Mouse (Mus musculus): ENCODE measurements around the gene Spink2. TPM values are rescaled to one million over a fixed set of nuclear protein-coding genes. Genes with fewer than 3 reads are reported as not detected.
"Not testable (repeated sequence)": the region's sequence is repeated elsewhere in the genome, so short reads cannot be mapped to it uniquely, and the experiment has no call there.

Spink2 gene
- total RNA-seq, 2 experiments from 2014 or later, result 0.81 to 0.96 TPM

- peak; percentile 43 for DNase-seq
These were observed 17.3 kb downstream of the Spink2 start for GRCm38 (mm10) chr5:77193951-77194350.

- no peak for DNase-seq
These were observed 18.0 kb downstream of the Spink2 start for GRCm38 (mm10) chr5:77193266-77193665.

- DNase-seq, result no peak
These were observed 19.6 kb downstream of the Spink2 start for GRCm38 (mm10) chr5:77191631-77192030.

GRCm38 (mm10) chr5:77191106-77191505, 20.2 kb downstream of the Spink2 start:
- DNase-seq, result no peak

GRCm38 (mm10) chr5:77188738-77189137, 22.5 kb downstream of the Spink2 start:
- no peak for DNase-seq

GRCm38 (mm10) chr5:77185351-77185750, 25.9 kb downstream of the Spink2 start:
- DNase-seq, result no peak

- not testable (repeated sequence) for DNase-seq
These were observed 27.4 kb downstream of the Spink2 start for GRCm38 (mm10) chr5:77183876-77184275.

- no peak for DNase-seq
These were observed 27.9 kb downstream of the Spink2 start for GRCm38 (mm10) chr5:77183338-77183737.

- peak; percentile 65 for DNase-seq
These were observed 29.8 kb downstream of the Spink2 start for GRCm38 (mm10) chr5:77181508-77181907.

- DNase-seq, result no peak
These were observed 32.3 kb downstream of the Spink2 start for GRCm38 (mm10) chr5:77178976-77179375.

GRCm38 (mm10) chr5:77178008-77178407, 33.3 kb downstream of the Spink2 start:
- peak; percentile 21 for DNase-seq

- no peak for DNase-seq
These were observed 36.5 kb downstream of the Spink2 start for GRCm38 (mm10) chr5:77174779-77175178.

- no peak for DNase-seq
These were observed 40.7 kb downstream of the Spink2 start for GRCm38 (mm10) chr5:77170593-77170992.

- peak; percentile 18 for DNase-seq
These were observed 43.8 kb downstream of the Spink2 start for GRCm38 (mm10) chr5:77167306-77167945.

GRCm38 (mm10) chr5:77165703-77166625, 45.3 kb downstream of the Spink2 start:
- DNase-seq, result no peak

GRCm38 (mm10) chr5:77163597-77163996, 47.7 kb downstream of the Spink2 start:
- DNase-seq, result no peak

- DNase-seq, result no peak
These were observed 48.7 kb downstream of the Spink2 start for GRCm38 (mm10) chr5:77162566-77162965.

GRCm38 (mm10) chr5:77157777-77158540, 53.3 kb downstream of the Spink2 start:
- peak; percentile 34 for DNase-seq

- no peak for DNase-seq
These were observed 54.3 kb downstream of the Spink2 start for GRCm38 (mm10) chr5:77156938-77157337.

GRCm38 (mm10) chr5:77155526-77155925, 55.7 kb downstream of the Spink2 start:
- no peak for DNase-seq

All from gastrocnemius, postnatal 10 days (tissue).